Mouse (Mus musculus) CH12.LX (cell line): ENCODE data around the gene Taf1c. TPM values are rescaled to one million over a fixed set of nuclear protein-coding genes. Genes with fewer than 3 reads are reported as not detected.

Source experiments
- polyA plus RNA-seq: library from polyadenylated mRNA; unstranded; fragments of >175 nt; gene quantifications from 2 replicates; pipeline ENCODE4 v1.2.1, GENCODE M21; 2012; ENCODE audit warnings: low read depth; ENCODE audit not compliant: insufficient read length
- total RNA-seq, 2 experiments: library from RNA; depleted of rRNA; stranded (reverse); fragments of 300-350 nt in 1 of 2; fragments of >200 nt in 1 of 2; gene quantifications; 2 replicates each; pipeline ENCODE4 v1.2.3; 2012 to 2014

The Taf1c gene
- total and polyA plus RNA-seq, 3 experiments, result 11.0 to 14.9 (median 12.1) TPM

Other genes with a start within 250 kb of the Taf1c start
- 8.7 and 12.3 TPM in 2 replicates for gene Mlycd, start 210.3 kb downstream of the Taf1c start, total RNA-seq (2012; rRNA removed)
- 4.5 and 5.1 TPM in 2 replicates for gene Mlycd, start 210.3 kb downstream of the Taf1c start, total RNA-seq (2014; rRNA removed)
- gene Mlycd, start 210.3 kb downstream of the Taf1c start, polyA plus RNA-seq, result 4.2 and 4.4 TPM in 2 replicates
- gene Osgin1, start 171.1 kb downstream of the Taf1c start, total RNA-seq (2012; rRNA removed), result 0.46 and 0.47 TPM in 2 replicates
- gene Osgin1, start 171.1 kb downstream of the Taf1c start, total RNA-seq (2014; rRNA removed), result 0.12 and 0.15 TPM in 2 replicates
- gene Osgin1, start 171.1 kb downstream of the Taf1c start, polyA plus RNA-seq, result 2.9 and 3.0 TPM in 2 replicates
- not detected in 2 replicates for gene Necab2, start 158.5 kb downstream of the Taf1c start, total RNA-seq (2012; rRNA removed)
- gene Necab2, start 158.5 kb downstream of the Taf1c start, total RNA-seq (2014; rRNA removed), result not detected in 2 replicates
- not detected in 2 replicates for gene Necab2, start 158.5 kb downstream of the Taf1c start, polyA plus RNA-seq
- gene Slc38a8, start 103.5 kb downstream of the Taf1c start, total RNA-seq (2012; rRNA removed), result 0.08 TPM in 1 of 2 replicates, not detected in the other
- gene Slc38a8, start 103.5 kb downstream of the Taf1c start, total RNA-seq (2014; rRNA removed), result 0.08 TPM in 1 of 2 replicates, not detected in the other
- 0.12 TPM in 1 of 2 replicates, not detected in the other for gene Slc38a8, start 103.5 kb downstream of the Taf1c start, polyA plus RNA-seq
- 32.6 and 33.8 TPM in 2 replicates for gene Mbtps1, start 46.5 kb downstream of the Taf1c start, total RNA-seq (2012; rRNA removed)
- gene Mbtps1, start 46.5 kb downstream of the Taf1c start, total RNA-seq (2014; rRNA removed), result 27.8 and 40.7 TPM in 2 replicates
- 38.3 and 41.1 TPM in 2 replicates for gene Mbtps1, start 46.5 kb downstream of the Taf1c start, polyA plus RNA-seq
- 11.6 and 13.6 TPM in 2 replicates for gene Hsdl1, start 30.0 kb downstream of the Taf1c start, total RNA-seq (2012; rRNA removed)
- 8.2 and 8.6 TPM in 2 replicates for gene Hsdl1, start 30.0 kb downstream of the Taf1c start, total RNA-seq (2014; rRNA removed)
- 5.4 and 5.7 TPM in 2 replicates for gene Hsdl1, start 30.0 kb downstream of the Taf1c start, polyA plus RNA-seq
- gene Dnaaf1, start 30.0 kb downstream of the Taf1c start, total RNA-seq (2012; rRNA removed), result 0.25 TPM in 2 replicates
- gene Dnaaf1, start 30.0 kb downstream of the Taf1c start, total RNA-seq (2014; rRNA removed), result not detected in 2 replicates
- not detected in 2 replicates for gene Dnaaf1, start 30.0 kb downstream of the Taf1c start, polyA plus RNA-seq
- not detected in 2 replicates for gene Adad2, start 7.5 kb upstream of the Taf1c start, total RNA-seq (2012; rRNA removed)
- not detected in 2 replicates for gene Adad2, start 7.5 kb upstream of the Taf1c start, total RNA-seq (2014; rRNA removed)
- not detected in 2 replicates for gene Adad2, start 7.5 kb upstream of the Taf1c start, polyA plus RNA-seq
- not detected in 2 replicates for gene Kcng4, start 30.5 kb upstream of the Taf1c start, total RNA-seq (2012; rRNA removed)
- not detected in 2 replicates for gene Kcng4, start 30.5 kb upstream of the Taf1c start, total RNA-seq (2014; rRNA removed)
- not detected in 2 replicates for gene Kcng4, start 30.5 kb upstream of the Taf1c start, polyA plus RNA-seq
- gene Wfdc1, start 61.1 kb upstream of the Taf1c start, total RNA-seq (2012; rRNA removed), result not detected in 2 replicates
- not detected in 2 replicates for gene Wfdc1, start 61.1 kb upstream of the Taf1c start, total RNA-seq (2014; rRNA removed)
- not detected in 2 replicates for gene Wfdc1, start 61.1 kb upstream of the Taf1c start, polyA plus RNA-seq
- gene Atp2c2, start 94.8 kb upstream of the Taf1c start, total RNA-seq (2012; rRNA removed), result not detected in 2 replicates
- gene Atp2c2, start 94.8 kb upstream of the Taf1c start, total RNA-seq (2014; rRNA removed), result not detected in 2 replicates
- not detected in 2 replicates for gene Atp2c2, start 94.8 kb upstream of the Taf1c start, polyA plus RNA-seq
- 7.8 and 10.4 TPM in 2 replicates for gene Tldc1, start 173.2 kb upstream of the Taf1c start, total RNA-seq (2012; rRNA removed)
- 5.8 and 7.7 TPM in 2 replicates for gene Tldc1, start 173.2 kb upstream of the Taf1c start, total RNA-seq (2014; rRNA removed)
- gene Tldc1, start 173.2 kb upstream of the Taf1c start, polyA plus RNA-seq, result 3.8 and 8.1 TPM in 2 replicates
- gene Cotl1, start 235.3 kb upstream of the Taf1c start, total RNA-seq (2012; rRNA removed), result 59.6 and 69.1 TPM in 2 replicates
- gene Cotl1, start 235.3 kb upstream of the Taf1c start, total RNA-seq (2014; rRNA removed), result 135 and 139 TPM in 2 replicates
- gene Cotl1, start 235.3 kb upstream of the Taf1c start, polyA plus RNA-seq, result 349 and 375 TPM in 2 replicates